Mouse (Mus musculus): ENCODE results near the gene Ndufa12. TPM values are rescaled to one million over a fixed set of nuclear protein-coding genes. Genes with fewer than 3 reads are reported as not detected.

Ndufa12 gene
- polyA plus RNA-seq, 1 experiment from 2014 or later, result 304 TPM

DNA sequence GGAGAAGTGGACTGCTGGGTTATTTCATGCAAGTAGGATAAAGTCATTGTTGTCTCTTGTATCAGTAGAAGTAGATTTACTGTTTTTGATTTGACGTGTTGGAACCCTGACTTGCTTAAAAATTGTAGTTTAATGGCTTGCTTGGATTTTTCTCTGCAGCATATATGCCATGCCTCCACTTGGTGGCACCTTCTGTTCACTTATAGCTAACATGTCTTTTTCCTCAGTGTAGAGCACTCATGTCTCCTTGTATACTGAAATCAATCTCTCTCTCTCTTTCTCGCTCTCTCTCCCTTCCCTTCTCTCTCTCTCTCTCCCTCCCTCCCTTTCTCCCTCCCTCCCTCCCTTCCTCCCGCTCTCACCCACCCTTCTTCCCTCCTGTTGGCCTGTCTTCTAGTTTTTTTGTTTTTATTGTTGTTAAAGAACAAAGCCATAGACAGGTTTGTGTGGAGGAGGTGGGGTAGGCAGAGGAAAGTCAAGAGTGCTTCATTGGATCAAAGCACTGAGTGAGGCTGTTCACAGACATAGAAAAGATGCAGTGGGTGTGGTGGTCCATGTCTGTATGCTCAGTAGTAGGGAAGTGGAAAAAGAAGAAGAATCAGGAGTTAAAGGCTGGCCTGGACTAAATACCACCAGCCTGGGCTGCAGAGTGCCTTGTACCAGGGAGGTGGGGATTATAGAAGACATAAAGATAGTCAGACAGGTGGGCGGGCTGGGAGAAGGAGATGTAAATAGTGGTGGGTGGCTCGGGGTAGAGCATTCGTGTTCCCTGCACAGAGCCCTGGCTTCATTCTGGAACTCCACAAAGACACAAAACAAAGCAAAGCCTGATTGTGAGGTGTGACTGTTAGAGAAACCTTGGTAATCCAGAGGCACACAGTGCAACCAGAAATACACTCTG lies 12.4 kb downstream of the Ndufa12 start:
- Histone ChIP-seq H3K27me3 (ENCODE audit: control insufficient read depth, insufficient read depth, low read depth, low read length) (no peaks in the 10 kb centered on the region), H3K27ac (ENCODE audit: low read length) (peak overlapping the region; percentile 54), H3K4me3 (ENCODE audit: low read depth, low read length) (no peak overlapping the region), H3K4me2 (ENCODE audit: low read length) (no peak overlapping the region), H3K9me3 (replicated peaks; ENCODE audit: control insufficient read depth, low read length, poor library complexity, severe bottlenecking) (no peaks in the 10 kb centered on the region), H3K9ac (ENCODE audit: low read depth, low read length) (no peak overlapping the region), H3K36me3 (ENCODE audit: control insufficient read depth, insufficient read depth, low read length) (peaks cover under 1% of the 10 kb centered on the region), H3K4me1 (ENCODE audit: control insufficient read depth, insufficient read depth, low read length) (peaks cover 8% of the 10 kb centered on the region)
- WGBS, result 49% methylated on average over 6 of the region's 6 CpGs
- peak; percentile 92 for ATAC-seq

DNA sequence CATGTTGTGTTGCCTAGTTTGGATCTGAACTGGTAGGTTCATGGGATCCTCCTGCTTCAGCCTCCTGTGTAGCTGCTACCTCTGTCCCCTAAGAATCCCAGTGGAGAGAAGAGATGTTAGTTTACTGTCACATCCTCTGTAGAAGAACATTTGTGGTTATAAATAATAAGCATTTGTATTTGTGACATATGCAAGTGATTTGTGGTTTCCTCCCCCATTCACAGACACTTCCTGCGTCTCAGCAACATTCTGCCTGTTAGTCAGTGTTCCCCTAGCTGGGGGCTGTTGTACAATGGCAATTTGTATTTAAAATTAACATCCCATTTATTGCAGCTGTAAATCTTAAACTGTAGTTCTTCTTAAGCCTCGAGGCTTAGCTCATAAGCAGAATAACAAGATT lies 13.2 kb downstream of the Ndufa12 start:
- no peaks in the 10 kb centered on the region for H3K9me3 ChIP-seq (replicated peaks; ENCODE audit: control insufficient read depth, low read length, poor library complexity, severe bottlenecking)
- H3K4me1 ChIP-seq (ENCODE audit: control insufficient read depth, insufficient read depth, low read length), result peaks cover 8% of the 10 kb centered on the region
- no peak overlapping the region for H3K27ac ChIP-seq (ENCODE audit: low read length)
- H3K4me2 ChIP-seq (ENCODE audit: low read length), result no peak overlapping the region
- no peak overlapping the region for H3K9ac ChIP-seq (ENCODE audit: low read depth, low read length)
- ATAC-seq, result no peak
- H3K4me3 ChIP-seq (ENCODE audit: low read depth, low read length), result no peak overlapping the region
- H3K36me3 ChIP-seq (ENCODE audit: control insufficient read depth, insufficient read depth, low read length), result no peaks in the 10 kb centered on the region; the same call in none of the 2 replicates
- 54% methylated on average over 2 of the region's 2 CpGs for WGBS
- no peaks in the 10 kb centered on the region for H3K27me3 ChIP-seq (ENCODE audit: control insufficient read depth, insufficient read depth, low read depth, low read length)

DNA sequence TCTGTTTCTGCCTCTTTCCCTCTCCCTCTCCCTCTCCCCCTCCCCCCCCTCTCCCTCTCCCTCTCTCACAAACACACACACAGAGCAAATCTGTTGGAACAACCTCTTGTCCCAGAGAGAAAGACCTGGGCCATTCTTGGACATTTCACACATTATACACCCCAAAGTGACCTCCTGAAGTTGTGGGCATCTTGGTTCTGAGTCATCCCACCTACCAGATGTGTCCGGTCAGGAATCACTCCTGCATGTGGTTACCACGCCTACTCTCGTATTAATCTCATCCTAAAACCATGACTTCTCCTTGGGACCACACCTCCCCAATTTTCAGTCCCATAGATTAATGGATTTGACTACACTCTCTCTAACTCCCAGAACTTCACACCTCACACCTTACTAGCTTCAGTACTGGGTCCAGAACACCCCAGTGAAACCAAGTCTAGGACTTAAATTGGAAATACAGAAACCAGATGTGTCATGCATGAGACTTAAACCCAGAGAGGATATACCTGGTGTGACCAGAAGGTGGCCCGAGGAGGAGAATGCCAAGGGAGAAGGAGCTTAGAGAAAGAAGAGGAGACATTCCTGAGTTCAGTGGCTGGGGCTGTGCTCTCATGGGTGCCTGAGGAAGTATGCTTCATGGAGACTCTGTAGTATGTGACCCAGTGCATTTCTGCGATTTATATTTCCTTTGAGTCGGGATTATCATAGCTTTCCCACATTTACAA lies 26.7 kb downstream of the Ndufa12 start:
- 84% methylated on average over 6 of the region's 6 CpGs for WGBS
- H3K36me3 ChIP-seq (ENCODE audit: control insufficient read depth, insufficient read depth, low read length), result peaks cover 8% of the 10 kb centered on the region
- no peak for ATAC-seq
- H3K4me3 ChIP-seq (ENCODE audit: low read depth, low read length), result no peak overlapping the region
- H3K27ac ChIP-seq (ENCODE audit: low read length), result no peak overlapping the region
- H3K4me1 ChIP-seq (ENCODE audit: control insufficient read depth, insufficient read depth, low read length), result peaks cover 4% of the 10 kb centered on the region
- H3K27me3 ChIP-seq (ENCODE audit: control insufficient read depth, insufficient read depth, low read depth, low read length), result no peaks in the 10 kb centered on the region
- no peak overlapping the region for H3K4me2 ChIP-seq (ENCODE audit: low read length)
- H3K9ac ChIP-seq (ENCODE audit: low read depth, low read length), result no peak overlapping the region
- H3K9me3 ChIP-seq (replicated peaks; ENCODE audit: control insufficient read depth, low read length, poor library complexity, severe bottlenecking), result no peaks in the 10 kb centered on the region

DNA sequence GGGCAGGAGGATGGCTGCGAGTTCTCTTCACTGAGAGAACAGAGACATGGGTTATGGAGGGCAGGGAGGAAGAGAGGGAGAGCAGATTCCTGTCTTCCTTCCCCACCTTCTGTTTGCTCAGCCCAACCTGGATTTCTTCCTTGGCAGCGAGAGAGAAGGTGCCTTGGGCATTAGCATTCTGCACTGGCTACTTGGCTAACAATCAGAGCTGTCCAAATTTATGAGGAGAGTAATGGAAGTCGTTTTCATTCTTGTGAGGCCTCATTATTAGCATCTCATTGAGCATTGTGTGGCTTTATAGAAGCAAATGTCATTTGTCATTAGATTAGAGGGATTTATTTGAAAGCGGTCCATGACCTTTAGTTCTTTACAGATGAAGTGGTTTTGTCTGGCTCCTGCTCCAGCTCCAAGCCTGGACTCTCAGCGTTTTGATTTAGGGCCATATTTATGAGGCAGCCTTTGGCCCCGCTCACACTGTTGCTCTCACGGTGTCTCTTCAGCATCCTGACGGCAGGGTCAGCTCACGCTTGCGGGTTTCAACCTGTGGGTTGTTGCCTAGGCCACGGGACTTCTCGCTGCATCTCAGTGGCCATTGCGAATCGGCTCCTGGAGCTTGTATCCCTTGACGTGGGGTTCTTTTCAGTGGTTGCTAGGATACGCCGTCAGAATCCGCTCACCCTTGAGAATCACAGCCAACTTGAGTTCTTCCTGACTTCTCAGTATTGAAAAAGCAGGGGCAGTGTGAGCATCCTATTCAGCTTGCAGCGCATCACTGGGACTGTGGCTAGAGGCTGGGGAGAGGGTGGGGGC lies 31.9 kb downstream of the Ndufa12 start:
- WGBS, result 10% methylated on average over 19 of the region's 19 CpGs
- Histone ChIP-seq H3K9ac (ENCODE audit: low read depth, low read length) (peak overlapping the region; percentile 15; the same call in 1 of the 2 replicates), H3K4me2 (ENCODE audit: low read length) (peak overlapping the region; percentile 46), H3K36me3 (ENCODE audit: control insufficient read depth, insufficient read depth, low read length) (no peaks in the 10 kb centered on the region), H3K27ac (ENCODE audit: low read length) (peak overlapping the region; percentile 85), H3K4me1 (ENCODE audit: control insufficient read depth, insufficient read depth, low read length) (peaks cover 14% of the 10 kb centered on the region), H3K9me3 (replicated peaks; ENCODE audit: control insufficient read depth, low read length, poor library complexity, severe bottlenecking) (no peaks in the 10 kb centered on the region), H3K27me3 (ENCODE audit: control insufficient read depth, insufficient read depth, low read depth, low read length) (no peaks in the 10 kb centered on the region), H3K4me3 (ENCODE audit: low read depth, low read length) (peak overlapping the region; percentile 17; the same call in 1 of the 2 replicates)
- ATAC-seq, result peak; percentile 93

DNA sequence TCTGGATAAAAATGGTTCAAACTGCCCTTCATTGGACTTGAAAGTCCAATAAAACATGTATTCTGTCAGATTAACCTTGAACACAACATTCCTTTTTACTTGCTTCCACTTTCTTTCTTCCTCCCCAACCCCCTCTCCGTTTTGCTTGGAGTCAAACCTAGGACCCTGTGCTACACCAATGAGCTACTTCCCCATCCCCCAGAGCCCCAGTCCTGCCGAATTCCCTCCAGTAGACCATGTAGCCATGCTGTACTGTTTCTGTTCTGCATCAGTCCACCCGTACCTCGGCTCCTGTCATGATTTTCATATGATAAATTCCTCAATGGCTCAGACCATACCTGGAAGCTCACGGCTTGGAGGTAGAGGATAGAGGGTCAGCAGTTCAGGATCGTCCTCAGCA lies 32.5 kb downstream of the Ndufa12 start:
- ATAC-seq, result 0 out of 2 replicates have a peak, but pooled peaks have one; percentile 59
- H3K4me2 ChIP-seq (ENCODE audit: low read length), result peak overlapping the region; percentile 46
- H3K4me1 ChIP-seq (ENCODE audit: control insufficient read depth, insufficient read depth, low read length), result peaks cover 14% of the 10 kb centered on the region
- WGBS, result 44% methylated on average over 6 of the region's 6 CpGs
- no peak overlapping the region for H3K4me3 ChIP-seq (ENCODE audit: low read depth, low read length)
- no peaks in the 10 kb centered on the region for H3K36me3 ChIP-seq (ENCODE audit: control insufficient read depth, insufficient read depth, low read length)
- no peaks in the 10 kb centered on the region for H3K27me3 ChIP-seq (ENCODE audit: control insufficient read depth, insufficient read depth, low read depth, low read length)
- H3K9ac ChIP-seq (ENCODE audit: low read depth, low read length), result no peak overlapping the region
- no peaks in the 10 kb centered on the region for H3K9me3 ChIP-seq (replicated peaks; ENCODE audit: control insufficient read depth, low read length, poor library complexity, severe bottlenecking)
- peak overlapping the region; percentile 85 for H3K27ac ChIP-seq (ENCODE audit: low read length)

DNA sequence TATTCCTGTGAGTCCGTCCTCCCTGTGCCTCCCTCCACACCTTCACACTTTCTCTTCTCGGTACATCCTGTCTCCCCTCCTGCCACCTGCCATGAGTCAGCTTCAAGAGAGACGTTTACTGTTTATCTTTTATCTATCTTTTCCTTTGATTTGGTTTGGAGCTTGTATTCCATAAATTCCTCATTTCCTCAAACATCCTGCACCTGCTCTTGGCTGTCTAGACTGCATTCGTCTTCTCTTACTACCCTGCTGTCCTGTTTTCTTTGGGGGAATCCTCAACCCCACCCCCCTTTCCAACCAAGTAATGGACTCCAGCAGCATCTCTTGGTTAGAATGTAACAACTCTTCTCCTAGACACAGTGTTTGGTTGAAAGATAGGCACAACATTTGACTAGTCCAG lies 36.7 kb downstream of the Ndufa12 start:
- H3K27ac ChIP-seq (ENCODE audit: low read length), result no peak overlapping the region

DNA sequence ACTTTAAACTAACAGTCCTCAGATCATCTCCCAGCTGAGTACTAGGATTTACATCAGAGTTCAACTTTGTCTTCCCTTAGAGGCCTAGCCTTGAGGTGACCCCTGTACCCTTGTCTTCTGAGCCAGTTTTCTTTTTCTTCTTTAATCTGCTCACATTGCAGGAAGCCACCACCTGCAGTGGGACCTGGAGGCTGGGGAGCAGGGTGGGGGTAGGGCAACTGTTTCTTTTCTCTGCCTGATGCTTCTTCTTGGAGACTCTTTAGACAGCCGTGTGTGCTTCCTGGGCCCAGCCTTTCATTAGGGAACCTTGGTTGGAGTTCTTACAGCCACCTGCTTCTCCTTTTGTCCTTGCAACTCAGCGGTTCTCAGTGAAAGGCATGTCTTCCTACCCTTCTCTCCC lies 42.8 kb downstream of the Ndufa12 start:
- Histone ChIP-seq H3K27ac (ENCODE audit: low read length) (no peak overlapping the region), H3K36me3 (ENCODE audit: control insufficient read depth, insufficient read depth, low read length) (no peaks in the 10 kb centered on the region), H3K27me3 (ENCODE audit: control insufficient read depth, insufficient read depth, low read depth, low read length) (no peaks in the 10 kb centered on the region), H3K9ac (ENCODE audit: low read depth, low read length) (no peak overlapping the region), H3K4me1 (ENCODE audit: control insufficient read depth, insufficient read depth, low read length) (no peaks in the 10 kb centered on the region), H3K4me2 (ENCODE audit: low read length) (no peak overlapping the region), H3K9me3 (replicated peaks; ENCODE audit: control insufficient read depth, low read length, poor library complexity, severe bottlenecking) (no peaks in the 10 kb centered on the region), H3K4me3 (ENCODE audit: low read depth, low read length) (no peak overlapping the region)
- ATAC-seq, result no peak
- 38% methylated on average over 2 of the region's 2 CpGs for WGBS

More for the DNA sequence above, 36.7 kb downstream of the Ndufa12 start:
- Histone ChIP-seq H3K9me3 (replicated peaks; ENCODE audit: control insufficient read depth, low read length, poor library complexity, severe bottlenecking) (no peaks in the 10 kb centered on the region), H3K4me2 (ENCODE audit: low read length) (no peak overlapping the region), H3K36me3 (ENCODE audit: control insufficient read depth, insufficient read depth, low read length) (no peaks in the 10 kb centered on the region), H3K4me3 (ENCODE audit: low read depth, low read length) (no peak overlapping the region), H3K27me3 (ENCODE audit: control insufficient read depth, insufficient read depth, low read depth, low read length) (no peaks in the 10 kb centered on the region), H3K4me1 (ENCODE audit: control insufficient read depth, insufficient read depth, low read length) (peaks cover 9% of the 10 kb centered on the region), H3K9ac (ENCODE audit: low read depth, low read length) (no peak overlapping the region)
- ATAC-seq, result no peak
- WGBS, result 59% methylated on average over 4 of the region's 4 CpGs

DNA sequence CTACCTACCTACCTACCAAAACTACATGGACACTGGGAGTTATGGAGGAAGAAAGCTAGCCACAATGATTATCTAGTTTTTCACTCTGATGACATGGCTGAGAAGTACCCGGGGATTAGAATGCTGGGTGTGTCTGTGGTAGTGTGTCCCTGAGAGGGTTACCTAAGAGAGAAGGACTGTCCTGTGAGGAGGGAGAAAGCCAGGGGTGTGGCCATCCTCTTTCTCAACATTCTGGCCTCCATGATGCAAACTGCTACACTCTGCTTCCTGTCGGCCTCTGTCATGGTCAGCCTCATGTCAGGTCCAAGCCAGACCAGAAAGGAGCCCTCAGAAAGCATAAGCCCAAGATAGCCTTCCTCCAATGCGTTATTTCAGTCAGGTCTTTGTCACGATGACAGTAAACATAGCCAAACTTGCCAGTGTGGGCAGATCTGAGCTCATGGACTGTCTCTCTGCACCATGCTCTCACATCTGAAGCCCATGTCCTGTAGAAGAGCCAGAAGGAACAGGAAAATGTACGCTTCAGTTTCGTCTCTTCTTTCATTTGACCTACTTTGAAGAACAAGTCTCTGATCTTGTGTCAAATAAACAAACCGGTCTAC lies 49.3 kb downstream of the Ndufa12 start:
- no peak overlapping the region for H3K4me3 ChIP-seq (ENCODE audit: low read depth, low read length)
- no peak for ATAC-seq
- peaks cover 13% of the 10 kb centered on the region for H3K4me1 ChIP-seq (ENCODE audit: control insufficient read depth, insufficient read depth, low read length)
- H3K9me3 ChIP-seq (replicated peaks; ENCODE audit: control insufficient read depth, low read length, poor library complexity, severe bottlenecking), result no peaks in the 10 kb centered on the region
- H3K36me3 ChIP-seq (ENCODE audit: control insufficient read depth, insufficient read depth, low read length), result no peaks in the 10 kb centered on the region
- H3K4me2 ChIP-seq (ENCODE audit: low read length), result no peak overlapping the region
- H3K27ac ChIP-seq (ENCODE audit: low read length), result no peak overlapping the region
- no peak overlapping the region for H3K9ac ChIP-seq (ENCODE audit: low read depth, low read length)
- H3K27me3 ChIP-seq (ENCODE audit: control insufficient read depth, insufficient read depth, low read depth, low read length), result no peaks in the 10 kb centered on the region
- WGBS, result 92% methylated on average over 7 of the region's 7 CpGs

All from midbrain, embryonic 16.5 days (tissue).